Mouse (Mus musculus) liver, embryonic 15.5 days (tissue): ENCODE measurements around the gene Pprc1. TPM values are rescaled to one million over a fixed set of nuclear protein-coding genes. Genes with fewer than 3 reads are reported as not detected.
A peak's percentile ranks its signal among the peaks of the same experiment; 100 is the strongest.

Experiments
- ATAC-seq: fragments of 200-750 bp; cut with Nextera tagmentation; 2 replicates; pipeline ENCODE4 v1.8.0; 2017; ENCODE audit warnings: moderate number of reproducible peaks, mild to moderate bottlenecking, moderate library complexity; ENCODE audit not compliant: insufficient read depth
- H3K27ac ChIP-seq: fragments of 300-500 bp; sonication (generic); replicated peaks from 2 replicates; pipeline ENCODE4 v1.5.1; 2015; ENCODE audit warnings: mild to moderate bottlenecking, inconsistent platforms
- H3K27me3 ChIP-seq: fragments of 300-500 bp; sonication (generic); 2 replicates; pipeline ENCODE4 v1.6.1; 2015; ENCODE audit warnings: mild to moderate bottlenecking, inconsistent platforms
- H3K36me3 ChIP-seq: fragments of 300-500 bp; sonication (generic); replicated peaks from 2 replicates; pipeline ENCODE4 v1.6.1; 2015; ENCODE audit warnings: moderate library complexity, mild to moderate bottlenecking, inconsistent platforms
- H3K4me1 ChIP-seq: fragments of 300-500 bp; sonication (generic); replicated peaks from 2 replicates; pipeline ENCODE4 v1.6.1; 2015; ENCODE audit warnings: inconsistent platforms
- H3K4me2 ChIP-seq: fragments of 300-500 bp; sonication (generic); 2 replicates; pipeline ENCODE4 v1.6.1; 2015; ENCODE audit warnings: moderate library complexity, mild to moderate bottlenecking, inconsistent platforms
- H3K4me3 ChIP-seq: fragments of 300-500 bp; sonication (generic); replicated peaks from 2 replicates; pipeline ENCODE4 v1.5.1; 2015; ENCODE audit warnings: mild to moderate bottlenecking, inconsistent platforms
- H3K9ac ChIP-seq: fragments of 300-500 bp; sonication (generic); 2 replicates; pipeline ENCODE4 v1.6.1; 2015; ENCODE audit warnings: moderate library complexity, mild to moderate bottlenecking, inconsistent platforms
- H3K9me3 ChIP-seq: fragments of 300-500 bp; sonication (generic); replicated peaks from 2 replicates; pipeline ENCODE4 v1.6.1; 2016; ENCODE audit warnings: inconsistent platforms
- WGBS: fragments of 180-500 bp; shearing (Covaris S2); methylation state at CpG from one replicate; pipeline ENCODE4 v1.1.7; 2015; ENCODE audit warnings: mixed read lengths; ENCODE audit not compliant: insufficient replicate concordance; 5-methylcytosine and 5-hydroxymethylcytosine counted together
- polyA plus RNA-seq: library from polyadenylated mRNA; unstranded; fragments of >200 nt; fragmentation: Nextera tagmentation; extraction: Ambion mirVana; gene quantifications from 2 replicates; pipeline ENCODE4 v1.2.1, GENCODE M21; 2015

Pprc1 gene
- polyA plus RNA-seq, 1 experiment from 2014 or later = 15.7 TPM

DNA sequence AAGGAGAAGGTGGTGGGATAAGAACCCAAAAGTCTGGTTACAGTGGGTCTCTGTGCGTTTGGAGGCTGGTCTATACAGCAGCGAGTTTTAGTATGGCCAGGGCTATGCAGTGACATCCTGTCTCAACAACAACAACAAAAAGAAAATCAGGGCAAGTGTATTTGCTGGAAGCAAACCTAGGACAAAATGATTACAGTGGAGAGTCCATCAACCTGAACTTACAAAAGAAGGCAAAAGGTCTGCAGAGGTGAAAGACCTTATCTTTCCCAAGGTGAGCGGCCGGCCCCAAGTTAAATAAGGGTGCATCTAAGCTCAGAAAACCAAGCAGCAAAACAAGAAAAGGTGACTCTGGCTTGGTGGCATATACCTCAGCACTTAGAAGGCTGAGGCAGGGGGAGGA is 47.0 kb downstream of the Pprc1 start:
- Histone ChIP-seq H3K4me2 (no peak overlapping the region), H3K27me3 (0 out of 2 replicates have a peak, but pooled peaks cover 4% of the 10 kb centered on the region), H3K4me1 (no peaks in the 10 kb centered on the region), H3K36me3 (no peaks in the 10 kb centered on the region), H3K9me3 (no peaks in the 10 kb centered on the region), H3K9ac (no peak overlapping the region), H3K27ac (no peak overlapping the region), H3K4me3 (no peak overlapping the region)
- WGBS = 71% methylated on average over 4 of the region's 4 CpGs
- ATAC-seq = no peak

DNA sequence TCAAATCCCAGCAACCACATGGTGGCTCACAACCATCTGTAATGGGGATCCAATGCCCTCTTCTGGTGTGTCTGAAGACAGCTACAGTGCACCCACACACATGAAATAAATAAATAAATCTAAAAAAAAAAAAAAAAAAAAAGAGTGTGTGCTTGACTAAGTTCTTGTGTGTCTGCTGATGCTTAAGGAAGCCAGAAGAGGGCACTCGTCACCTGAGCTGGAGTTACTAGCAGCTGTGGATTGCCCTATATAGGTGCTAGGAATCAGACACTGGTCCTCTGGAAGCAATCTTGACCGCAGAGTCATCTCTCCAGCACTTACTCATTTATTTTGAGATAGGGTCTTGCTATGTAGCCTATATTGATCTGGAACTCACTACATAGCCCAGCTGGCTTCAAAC is 49.5 kb downstream of the Pprc1 start:
- Histone ChIP-seq H3K9ac (no peak overlapping the region), H3K27me3 (0 out of 2 replicates have a peak, but pooled peaks cover 4% of the 10 kb centered on the region)
- WGBS = 86% methylated on average over 2 of the region's 2 CpGs

DNA sequence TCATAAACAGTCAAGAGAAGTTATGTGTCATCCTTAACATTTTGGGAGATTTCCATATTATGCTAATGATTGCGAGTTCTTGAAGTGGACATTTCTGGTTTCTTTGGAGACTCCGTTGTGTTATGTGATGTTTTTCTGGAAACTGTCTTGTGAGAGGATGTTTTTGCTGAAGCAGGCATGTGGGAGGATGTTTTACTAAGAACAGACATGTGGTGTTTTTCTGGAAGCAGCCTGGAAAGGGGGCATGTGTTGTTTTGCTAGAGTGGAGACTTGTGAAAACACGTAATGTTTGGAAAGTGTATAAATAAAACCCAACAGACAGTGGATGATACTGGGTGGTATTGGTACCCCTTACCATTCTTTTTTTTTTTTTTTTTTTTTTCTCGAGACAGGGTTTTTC is 50.6 kb downstream of the Pprc1 start:
- Histone ChIP-seq H3K27ac (no peak overlapping the region), H3K36me3 (no peaks in the 10 kb centered on the region), H3K4me3 (no peak overlapping the region), H3K4me1 (no peaks in the 10 kb centered on the region), H3K4me2 (no peak overlapping the region), H3K27me3 (0 out of 2 replicates have a peak, but pooled peaks cover 4% of the 10 kb centered on the region), H3K9me3 (no peaks in the 10 kb centered on the region), H3K9ac (no peak overlapping the region)
- 66% methylated on average over 4 of the region's 4 CpGs for WGBS
- ATAC-seq = no peak

More for the DNA sequence above, 49.5 kb downstream of the Pprc1 start:
- Histone ChIP-seq H3K4me2 (no peak overlapping the region), H3K27ac (no peak overlapping the region), H3K4me1 (no peaks in the 10 kb centered on the region), H3K36me3 (no peaks in the 10 kb centered on the region), H3K4me3 (no peak overlapping the region), H3K9me3 (no peaks in the 10 kb centered on the region)
- ATAC-seq = no peak

DNA sequence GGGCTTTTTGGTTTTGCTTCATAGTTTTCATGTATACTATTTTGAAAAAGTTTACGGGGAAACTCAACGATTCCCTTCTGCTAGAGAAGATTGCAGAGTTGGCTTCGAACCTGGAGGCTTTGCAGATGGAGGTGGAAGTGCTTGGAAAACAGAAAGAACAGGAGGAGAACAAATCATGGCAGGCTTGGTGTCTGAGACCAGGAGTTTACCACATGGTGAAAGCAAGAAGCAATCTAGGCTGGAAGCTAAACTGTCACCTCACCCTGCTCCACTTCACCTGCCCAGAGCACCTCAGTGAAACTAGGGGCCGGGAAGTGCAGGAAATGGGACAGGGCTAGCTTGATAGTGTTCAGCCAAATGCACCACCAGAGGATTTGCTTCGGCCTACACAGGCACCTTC is 51.7 kb downstream of the Pprc1 start:
- Histone ChIP-seq H3K9me3 (no peaks in the 10 kb centered on the region), H3K4me3 (no peak overlapping the region), H3K27me3 (0 out of 2 replicates have a peak, but pooled peaks cover 4% of the 10 kb centered on the region), H3K4me2 (no peak overlapping the region), H3K4me1 (no peaks in the 10 kb centered on the region), H3K36me3 (no peaks in the 10 kb centered on the region), H3K9ac (no peak overlapping the region), H3K27ac (no peak overlapping the region)
- 68% methylated on average over 5 of the region's 5 CpGs for WGBS
- ATAC-seq = no peak

DNA sequence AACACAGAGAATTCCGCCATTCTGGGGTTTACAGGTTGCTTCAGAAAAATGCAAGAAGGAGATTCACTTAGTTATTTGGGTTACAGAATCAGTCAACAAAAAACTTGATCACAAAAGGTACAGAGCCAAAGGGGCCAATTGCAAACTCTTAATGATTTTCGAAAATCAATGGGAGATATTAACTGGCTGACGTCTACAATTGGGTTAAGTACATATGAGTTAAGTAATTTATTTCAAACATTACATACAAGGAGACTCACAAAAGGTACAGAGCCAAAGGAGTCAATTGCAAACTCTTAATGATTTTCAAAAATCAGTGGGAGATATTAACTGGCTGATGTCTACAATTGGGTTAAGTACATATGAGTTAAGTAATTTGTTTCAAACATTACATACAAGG is 54.9 kb downstream of the Pprc1 start:
- Histone ChIP-seq H3K4me3 (no peak overlapping the region), H3K9ac (no peak overlapping the region), H3K4me1 (no peaks in the 10 kb centered on the region), H3K9me3 (no peaks in the 10 kb centered on the region), H3K27me3 (no peaks in the 10 kb centered on the region), H3K36me3 (no peaks in the 10 kb centered on the region), H3K4me2 (no peak overlapping the region), H3K27ac (no peak overlapping the region)
- WGBS = 75% methylated on average over 3 of the region's 3 CpGs
- no peak for ATAC-seq

DNA sequence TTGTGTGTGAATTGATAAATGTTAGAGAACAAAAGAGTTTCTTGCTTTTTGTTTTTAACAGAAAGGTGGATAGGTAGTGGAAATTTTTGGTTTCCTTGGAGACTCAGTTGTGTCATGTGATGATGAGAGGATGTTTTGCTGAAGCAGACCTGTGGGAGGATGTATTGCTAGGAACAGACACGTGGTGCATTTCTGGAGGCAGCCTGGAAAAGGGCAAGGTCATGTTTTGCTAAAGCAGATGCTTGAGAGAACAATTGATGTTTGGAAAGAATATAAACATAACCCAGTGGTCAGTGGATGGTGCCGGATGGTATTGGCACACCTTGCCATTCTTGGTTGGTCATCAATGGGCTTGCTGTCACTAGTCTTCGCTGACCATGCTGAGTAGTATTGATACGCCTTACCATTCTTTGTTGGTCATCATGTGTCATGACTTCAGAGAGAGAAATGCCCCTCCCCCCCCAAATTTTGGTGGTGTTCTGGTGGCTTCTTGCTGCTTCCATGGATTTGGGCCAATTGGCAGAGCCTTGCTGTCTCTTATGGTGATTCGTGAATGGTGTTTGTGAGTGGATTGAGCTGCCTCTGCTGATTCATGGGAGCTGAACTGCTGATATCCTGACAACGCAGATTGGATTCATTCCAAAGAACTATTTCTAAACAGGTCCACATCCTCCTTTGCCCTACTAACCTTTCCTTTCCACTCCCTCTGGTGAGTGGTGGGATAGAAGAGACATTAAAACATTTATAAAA is 58.9 kb downstream of the Pprc1 start:
- no peak overlapping the region for H3K27ac ChIP-seq
- no peak overlapping the region for H3K4me3 ChIP-seq
- H3K4me2 ChIP-seq = no peak overlapping the region
- H3K9ac ChIP-seq = no peak overlapping the region
- H3K4me1 ChIP-seq = no peaks in the 10 kb centered on the region
- H3K9me3 ChIP-seq = no peaks in the 10 kb centered on the region
- no peaks in the 10 kb centered on the region for H3K27me3 ChIP-seq
- no peaks in the 10 kb centered on the region for H3K36me3 ChIP-seq
- 68% methylated on average over 6 of the region's 6 CpGs for WGBS
- ATAC-seq = no peak

DNA sequence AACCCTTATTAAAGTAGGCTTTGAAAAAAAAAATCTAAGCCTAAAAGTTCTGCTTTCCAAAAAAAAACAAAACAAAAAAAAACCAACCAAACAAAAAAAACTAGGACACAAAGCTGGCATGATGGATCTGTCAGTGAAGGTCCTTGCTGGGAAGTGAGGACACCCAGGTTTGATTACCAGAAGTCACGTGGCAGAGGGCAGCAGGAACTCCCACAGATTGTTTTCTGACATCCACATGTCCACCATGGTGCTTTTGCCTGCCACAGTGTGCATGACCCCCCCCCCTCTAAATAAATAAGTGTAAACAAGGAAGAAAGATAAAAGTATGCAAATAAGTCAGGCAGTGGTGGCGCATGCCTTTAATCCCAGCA is 59.5 kb downstream of the Pprc1 start:
- 68% methylated on average over 2 of the region's 2 CpGs for WGBS
- no peak for ATAC-seq
- no peaks in the 10 kb centered on the region for H3K9me3 ChIP-seq
- H3K27ac ChIP-seq = no peak overlapping the region
- H3K4me3 ChIP-seq = no peak overlapping the region
- no peaks in the 10 kb centered on the region for H3K36me3 ChIP-seq
- H3K4me1 ChIP-seq = no peaks in the 10 kb centered on the region
- H3K27me3 ChIP-seq = no peaks in the 10 kb centered on the region
- H3K9ac ChIP-seq = no peak overlapping the region
- H3K4me2 ChIP-seq = no peak overlapping the region

DNA sequence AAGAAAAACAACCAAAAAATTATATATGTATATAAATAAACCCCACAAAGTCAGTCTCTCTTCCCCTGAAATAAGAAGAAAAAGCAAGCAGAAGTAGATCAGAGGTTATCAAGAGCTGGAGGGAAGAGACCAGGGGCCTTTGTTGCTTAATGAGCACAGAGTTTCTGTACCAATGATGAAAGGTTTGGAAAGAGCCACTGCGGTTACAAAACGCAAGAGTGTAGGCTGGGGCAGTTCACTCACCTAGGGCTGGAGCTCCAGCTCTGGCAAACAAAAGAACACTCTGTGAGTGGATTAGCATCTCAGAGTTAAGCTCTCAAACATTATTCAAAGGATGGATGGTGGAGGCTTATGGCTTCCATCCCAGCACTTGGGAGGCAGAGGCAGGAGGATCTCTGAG is 65.5 kb downstream of the Pprc1 start:
- no peak for ATAC-seq
- Histone ChIP-seq H3K4me1 (no peaks in the 10 kb centered on the region), H3K27me3 (no peaks in the 10 kb centered on the region), H3K36me3 (no peaks in the 10 kb centered on the region), H3K9me3 (no peaks in the 10 kb centered on the region), H3K9ac (no peak overlapping the region), H3K27ac (0 out of 2 replicates have a peak overlapping the region, but pooled peaks have one; percentile 7), H3K4me3 (no peak overlapping the region), H3K4me2 (no peak overlapping the region)
- WGBS = 68% methylated on average over 2 of the region's 2 CpGs

DNA sequence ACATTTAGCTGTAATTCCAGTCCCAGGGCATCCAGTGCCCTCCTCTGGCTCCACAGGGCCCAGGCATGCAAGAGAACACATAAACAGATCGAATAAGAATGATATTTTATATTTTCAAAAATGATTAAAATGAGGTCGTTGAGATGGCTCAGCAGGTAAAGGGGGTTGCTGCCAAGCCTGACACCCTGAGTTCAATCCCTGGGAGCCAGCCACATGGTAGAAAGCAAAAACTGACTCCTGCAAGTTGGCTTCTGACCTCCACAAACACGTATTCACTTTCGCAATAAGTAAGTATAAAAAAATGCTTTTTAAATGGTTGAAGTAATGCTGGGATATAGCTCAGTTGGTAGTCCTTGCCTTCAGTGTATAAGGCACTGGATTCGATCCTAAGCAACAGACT is 66.1 kb downstream of the Pprc1 start:
- Histone ChIP-seq H3K4me2 (no peak overlapping the region), H3K36me3 (no peaks in the 10 kb centered on the region), H3K27me3 (no peaks in the 10 kb centered on the region), H3K9me3 (no peaks in the 10 kb centered on the region), H3K27ac (0 out of 2 replicates have a peak overlapping the region, but pooled peaks have one; percentile 7), H3K4me1 (no peaks in the 10 kb centered on the region), H3K9ac (no peak overlapping the region), H3K4me3 (no peak overlapping the region)
- WGBS = 70% methylated on average over 5 of the region's 5 CpGs
- no peak for ATAC-seq

DNA sequence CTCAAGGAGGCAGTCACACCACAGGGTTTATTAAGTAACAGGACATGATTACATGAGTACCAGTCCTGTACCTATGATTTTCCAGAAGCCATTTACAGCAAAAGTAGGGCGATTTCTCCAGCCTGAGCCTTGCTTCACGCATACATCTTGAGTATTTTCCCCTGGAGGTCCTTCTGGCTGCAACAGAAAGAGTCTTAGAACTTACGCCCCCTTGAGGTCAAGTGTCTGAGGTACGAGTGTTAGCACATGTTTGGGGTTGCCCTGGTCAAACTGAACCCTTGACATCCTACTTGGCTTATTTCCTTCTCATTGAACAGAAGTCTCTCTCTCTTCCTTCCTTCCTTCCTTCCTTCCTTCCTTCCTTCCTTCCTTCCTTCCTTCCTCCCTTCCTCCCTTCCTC is 69.9 kb downstream of the Pprc1 start:
- H3K27me3 ChIP-seq = 0 out of 2 replicates have a peak, but pooled peaks cover 3% of the 10 kb centered on the region
- peaks cover 7% of the 10 kb centered on the region for H3K4me1 ChIP-seq
- WGBS = 43% methylated on average over 4 of the region's 4 CpGs
- no peak overlapping the region for H3K27ac ChIP-seq
- H3K4me2 ChIP-seq = no peak overlapping the region
- H3K4me3 ChIP-seq = no peak overlapping the region
- no peaks in the 10 kb centered on the region for H3K36me3 ChIP-seq
- H3K9me3 ChIP-seq = no peaks in the 10 kb centered on the region
- H3K9ac ChIP-seq = no peak overlapping the region
- no peak for ATAC-seq

DNA sequence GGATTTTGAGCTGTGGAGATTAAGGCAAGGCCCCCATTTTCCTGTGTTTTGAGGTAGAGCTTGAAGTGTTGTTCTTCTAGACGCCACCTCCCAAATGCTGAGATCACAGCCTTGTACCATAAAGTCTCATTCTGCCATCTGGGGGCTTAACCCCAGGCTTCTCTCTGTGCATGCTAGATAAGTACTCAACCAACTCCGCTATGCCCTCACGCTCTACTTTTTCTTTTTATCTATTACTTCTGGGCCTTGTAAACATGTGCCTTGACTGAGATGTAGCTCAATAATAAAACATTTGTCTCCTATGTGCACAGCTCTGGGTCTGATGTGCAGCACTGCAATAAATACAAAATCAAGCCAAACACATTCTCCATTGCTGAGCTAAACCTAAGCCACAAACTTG is 74.8 kb downstream of the Pprc1 start:
- Histone ChIP-seq H3K36me3 (no peaks in the 10 kb centered on the region), H3K4me2 (no peak overlapping the region), H3K9me3 (no peaks in the 10 kb centered on the region), H3K27ac (no peak overlapping the region; the same call in 1 of the 2 replicates), H3K27me3 (0 out of 2 replicates have a peak, but pooled peaks cover 3% of the 10 kb centered on the region), H3K4me1 (peaks cover 8% of the 10 kb centered on the region), H3K4me3 (no peak overlapping the region), H3K9ac (no peak overlapping the region)
- 25% methylated on average over 3 of the region's 3 CpGs for WGBS
- ATAC-seq = peak; percentile 67; the same call in 1 of the 2 replicates

DNA sequence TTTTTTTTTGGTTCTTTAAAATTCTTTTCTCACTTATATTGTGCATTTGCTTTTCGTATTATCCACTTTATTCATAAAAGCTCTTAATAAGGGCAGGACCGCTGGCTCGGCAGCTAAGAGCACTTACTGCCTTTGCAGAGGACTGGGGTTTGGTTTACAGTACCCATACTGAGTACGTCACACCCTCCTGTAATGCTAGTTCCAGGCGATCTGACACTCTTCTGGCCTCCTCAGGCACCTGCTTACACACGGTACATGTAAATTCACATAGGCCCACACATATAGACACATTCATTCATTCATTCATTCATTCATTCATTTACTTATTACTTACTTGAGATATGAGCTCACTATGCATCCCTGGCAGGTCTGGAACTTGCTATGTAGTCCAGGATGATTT is 76.2 kb downstream of the Pprc1 start:
- Histone ChIP-seq H3K4me3 (no peak overlapping the region), H3K27me3 (peaks cover 3% of the 10 kb centered on the region; the same call in 1 of the 2 replicates), H3K9ac (no peak overlapping the region), H3K27ac (no peak overlapping the region), H3K4me2 (no peak overlapping the region), H3K9me3 (no peaks in the 10 kb centered on the region), H3K36me3 (no peaks in the 10 kb centered on the region), H3K4me1 (peaks cover 8% of the 10 kb centered on the region)
- 67% methylated on average over 6 of the region's 6 CpGs for WGBS
- ATAC-seq = no peak
